Mouse (Mus musculus): ENCODE results near the gene Twf2. TPM values are rescaled to one million over a fixed set of nuclear protein-coding genes. Genes with fewer than 3 reads are reported as not detected.

Twf2 gene
- polyA plus RNA-seq, 1 experiment from 2014 or later = 49.6 TPM

DNA sequence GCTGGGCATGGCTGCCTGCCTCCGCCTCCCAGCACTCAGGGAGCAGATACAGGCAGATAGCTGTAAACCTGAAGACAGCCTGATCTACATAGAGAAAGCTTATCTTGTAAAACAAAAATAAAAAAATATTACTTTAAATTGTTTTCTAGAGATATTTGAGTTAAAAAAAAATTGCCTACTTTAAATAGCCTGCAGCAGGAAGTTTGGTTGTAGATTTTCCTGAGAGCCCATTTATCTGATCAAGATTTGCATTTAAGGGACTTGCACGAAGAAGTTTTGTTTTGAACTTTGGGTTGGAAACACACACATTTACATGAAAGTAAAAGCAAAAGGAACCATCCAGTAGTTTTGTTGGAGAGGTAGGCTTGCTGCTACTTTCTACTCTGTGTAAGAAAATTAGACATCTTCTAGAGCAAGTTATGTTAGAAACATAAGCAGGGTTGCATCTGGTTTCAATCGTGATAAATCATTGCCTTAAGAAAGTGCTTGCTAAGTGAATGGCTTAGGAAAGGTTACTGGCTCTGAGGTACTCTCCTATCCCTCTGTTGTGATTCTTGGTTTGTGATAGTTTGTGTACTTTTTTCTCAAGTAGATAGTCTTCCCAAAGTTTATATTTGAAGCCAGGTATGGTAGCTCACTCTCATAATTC, 27.2 kb upstream of the Twf2 start:
- peaks cover 47% of the 10 kb centered on the region for H3K36me3 ChIP-seq (replicated peaks; ENCODE audit: control insufficient read depth, insufficient read depth)
- no peaks in the 10 kb centered on the region for H3K9me3 ChIP-seq (ENCODE audit: control insufficient read depth, low read length)
- DNase-seq (ENCODE audit: low spot score) (no peak), ATAC-seq (ENCODE audit: low FRiP score) (no peak)
- 87% methylated on average over 3 of the region's 3 CpGs for WGBS
- no peaks in the 10 kb centered on the region for H3K27me3 ChIP-seq (ENCODE audit: control insufficient read depth, insufficient read depth, low read length)
- H3K4me2 ChIP-seq (replicated peaks) = 0 out of 2 replicates have a peak overlapping the region, but pooled peaks have one; percentile 17
- H3K4me1 ChIP-seq (replicated peaks; ENCODE audit: control insufficient read depth, insufficient read depth, low read length) = peaks cover 35% of the 10 kb centered on the region
- H3K4me3 ChIP-seq (replicated peaks; ENCODE audit: low read length) = no peak overlapping the region
- H3K27ac ChIP-seq = no peak overlapping the region
- no peak overlapping the region for H3K9ac ChIP-seq

DNA sequence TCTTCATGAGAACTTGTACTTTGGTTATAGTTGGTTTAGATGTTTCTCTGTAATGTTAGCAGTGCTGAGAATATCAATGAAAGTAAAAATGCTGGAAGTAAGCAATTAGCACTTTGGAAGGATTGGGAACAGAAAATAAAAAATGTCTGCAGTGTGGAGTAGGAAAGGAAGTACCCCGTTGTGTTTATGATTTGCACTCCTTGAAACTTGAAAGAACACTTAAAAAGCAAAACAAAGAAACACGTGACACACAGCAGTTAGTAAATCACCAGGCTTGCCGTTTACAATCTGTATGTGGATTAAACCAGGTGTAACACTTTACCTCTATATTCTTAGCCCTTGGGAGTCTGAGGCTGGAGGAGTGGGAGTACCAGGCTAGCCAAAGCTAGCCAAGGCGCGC, 26.1 kb upstream of the Twf2 start:
- H3K4me2 ChIP-seq (replicated peaks) = no peak overlapping the region
- H3K9me3 ChIP-seq (ENCODE audit: control insufficient read depth, low read length) = no peaks in the 10 kb centered on the region
- peaks cover 35% of the 10 kb centered on the region for H3K4me1 ChIP-seq (replicated peaks; ENCODE audit: control insufficient read depth, insufficient read depth, low read length)
- H3K27ac ChIP-seq = no peak overlapping the region
- DNase-seq (ENCODE audit: low spot score) (no peak), ATAC-seq (ENCODE audit: low FRiP score) (no peak)
- no peaks in the 10 kb centered on the region for H3K27me3 ChIP-seq (ENCODE audit: control insufficient read depth, insufficient read depth, low read length)
- H3K36me3 ChIP-seq (replicated peaks; ENCODE audit: control insufficient read depth, insufficient read depth) = peaks cover 58% of the 10 kb centered on the region
- 89% methylated on average over 5 of the region's 5 CpGs for WGBS
- no peak overlapping the region for H3K4me3 ChIP-seq (replicated peaks; ENCODE audit: low read length)
- H3K9ac ChIP-seq = no peak overlapping the region

DNA sequence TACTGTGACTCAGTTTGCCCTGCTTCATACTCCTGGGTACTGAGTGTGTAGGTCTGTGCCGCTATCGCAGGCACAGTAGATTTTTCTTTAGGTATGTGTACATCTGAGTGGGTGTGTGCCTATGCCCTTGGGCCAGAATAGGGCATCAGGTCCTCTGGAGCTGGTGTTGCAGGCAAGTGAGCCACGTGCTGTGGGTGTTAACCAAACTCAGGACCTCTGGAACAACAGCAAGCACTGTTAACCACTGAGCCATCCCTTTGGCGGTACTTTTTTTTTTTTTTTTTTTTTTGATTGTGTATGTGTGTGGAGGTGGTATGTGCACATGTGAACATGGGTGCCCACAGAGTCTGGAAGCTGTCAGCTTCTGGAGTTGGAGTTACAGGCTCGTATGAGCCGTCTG, 25.1 kb upstream of the Twf2 start:
- Histone ChIP-seq H3K36me3 (replicated peaks; ENCODE audit: control insufficient read depth, insufficient read depth) (peaks cover 68% of the 10 kb centered on the region), H3K27ac (no peak overlapping the region), H3K27me3 (ENCODE audit: control insufficient read depth, insufficient read depth, low read length) (no peaks in the 10 kb centered on the region), H3K4me1 (replicated peaks; ENCODE audit: control insufficient read depth, insufficient read depth, low read length) (peaks cover 27% of the 10 kb centered on the region), H3K9ac (no peak overlapping the region), H3K4me3 (replicated peaks; ENCODE audit: low read length) (no peak overlapping the region), H3K9me3 (ENCODE audit: control insufficient read depth, low read length) (no peaks in the 10 kb centered on the region), H3K4me2 (replicated peaks) (no peak overlapping the region)
- DNase-seq (ENCODE audit: low spot score) = no peak
- 89% methylated on average over 6 of the region's 6 CpGs for WGBS
- no peak for ATAC-seq (ENCODE audit: low FRiP score)

DNA sequence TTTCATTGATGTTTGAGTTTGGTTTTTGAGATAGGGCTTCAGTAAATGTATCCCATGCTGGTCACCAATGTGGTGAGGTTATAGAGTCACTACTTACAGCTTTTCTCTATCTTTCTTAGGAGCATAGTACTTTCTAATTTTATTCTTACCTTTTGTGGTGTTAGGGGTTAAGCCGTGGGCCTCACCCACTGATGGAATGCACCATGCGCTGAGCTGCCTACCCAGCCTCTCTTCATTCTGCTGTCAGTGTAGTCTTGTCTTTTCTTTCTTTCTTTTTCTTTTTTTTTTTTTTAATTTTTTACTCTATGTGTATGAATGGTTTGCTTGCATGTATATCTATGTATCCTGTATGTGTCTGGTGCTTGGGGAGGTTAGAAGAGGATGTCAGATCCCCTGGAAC, 23.5 kb upstream of the Twf2 start:
- WGBS = 94% methylated on average over 2 of the region's 2 CpGs
- H3K9ac ChIP-seq = no peak overlapping the region
- no peaks in the 10 kb centered on the region for H3K27me3 ChIP-seq (ENCODE audit: control insufficient read depth, insufficient read depth, low read length)
- DNase-seq (ENCODE audit: low spot score) = no peak
- H3K4me3 ChIP-seq (replicated peaks; ENCODE audit: low read length) = no peak overlapping the region
- no peak for ATAC-seq (ENCODE audit: low FRiP score)
- H3K4me1 ChIP-seq (replicated peaks; ENCODE audit: control insufficient read depth, insufficient read depth, low read length) = peaks cover 11% of the 10 kb centered on the region
- no peak overlapping the region for H3K27ac ChIP-seq
- H3K9me3 ChIP-seq (ENCODE audit: control insufficient read depth, low read length) = no peaks in the 10 kb centered on the region
- no peak overlapping the region for H3K4me2 ChIP-seq (replicated peaks)
- peaks cover 85% of the 10 kb centered on the region for H3K36me3 ChIP-seq (replicated peaks; ENCODE audit: control insufficient read depth, insufficient read depth)

DNA sequence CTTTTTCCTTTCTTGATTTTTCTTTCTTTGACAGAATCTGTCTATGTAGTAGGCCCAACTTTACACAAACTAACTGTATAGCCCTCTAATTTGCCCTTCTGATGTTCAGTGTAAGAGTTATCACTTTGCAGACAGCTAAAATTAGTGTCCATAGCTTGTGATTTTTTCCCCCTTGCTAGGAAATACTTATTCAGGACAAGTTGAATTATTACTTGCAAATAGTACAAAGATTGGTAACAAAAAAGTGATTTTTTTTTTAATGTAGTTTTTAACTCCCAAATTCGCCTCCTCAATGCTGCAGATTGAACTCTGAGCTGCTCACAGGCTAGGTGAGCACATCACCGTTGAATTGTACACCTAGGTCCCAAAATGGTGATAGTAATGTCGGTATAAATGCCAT, 22.9 kb upstream of the Twf2 start:
- H3K4me2 ChIP-seq (replicated peaks) = no peak overlapping the region
- H3K4me1 ChIP-seq (replicated peaks; ENCODE audit: control insufficient read depth, insufficient read depth, low read length) = peaks cover 6% of the 10 kb centered on the region; the same call in 1 of the 2 replicates
- H3K27me3 ChIP-seq (ENCODE audit: control insufficient read depth, insufficient read depth, low read length) = no peaks in the 10 kb centered on the region
- no peaks in the 10 kb centered on the region for H3K9me3 ChIP-seq (ENCODE audit: control insufficient read depth, low read length)
- H3K4me3 ChIP-seq (replicated peaks; ENCODE audit: low read length) = no peak overlapping the region
- peaks cover 90% of the 10 kb centered on the region for H3K36me3 ChIP-seq (replicated peaks; ENCODE audit: control insufficient read depth, insufficient read depth)
- H3K27ac ChIP-seq = no peak overlapping the region
- no peak for ATAC-seq (ENCODE audit: low FRiP score)
- DNase-seq (ENCODE audit: low spot score) = no peak
- no peak overlapping the region for H3K9ac ChIP-seq
- 93% methylated on average over 3 of the region's 3 CpGs for WGBS

DNA sequence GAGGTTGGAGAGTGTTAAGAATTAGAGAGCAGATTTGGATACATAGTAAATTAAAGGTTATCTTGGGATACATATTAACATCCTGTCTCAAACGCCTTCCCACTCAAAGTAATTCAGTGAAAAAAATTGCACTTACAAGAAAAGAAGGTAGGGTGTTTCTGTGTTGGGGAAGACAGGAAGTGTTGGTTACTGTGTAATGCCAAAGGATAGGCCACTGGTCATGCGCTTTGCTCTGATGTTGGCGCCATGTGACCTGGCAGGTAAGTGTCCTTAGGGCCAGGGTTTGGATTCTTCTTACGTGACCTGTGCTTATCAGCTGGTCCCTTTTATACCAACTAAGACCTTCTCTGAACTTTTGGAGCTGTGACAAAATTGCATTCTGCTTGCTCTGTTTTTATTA, 20.8 kb upstream of the Twf2 start:
- WGBS = 96% methylated on average over 4 of the region's 4 CpGs
- Histone ChIP-seq H3K36me3 (replicated peaks; ENCODE audit: control insufficient read depth, insufficient read depth) (peaks cover 99% of the 10 kb centered on the region), H3K4me2 (replicated peaks) (no peak overlapping the region), H3K4me1 (replicated peaks; ENCODE audit: control insufficient read depth, insufficient read depth, low read length) (no peaks in the 10 kb centered on the region), H3K4me3 (replicated peaks; ENCODE audit: low read length) (no peak overlapping the region), H3K9me3 (ENCODE audit: control insufficient read depth, low read length) (no peaks in the 10 kb centered on the region), H3K9ac (no peak overlapping the region), H3K27ac (no peak overlapping the region), H3K27me3 (ENCODE audit: control insufficient read depth, insufficient read depth, low read length) (no peaks in the 10 kb centered on the region)
- no peak for ATAC-seq (ENCODE audit: low FRiP score)
- no peak for DNase-seq (ENCODE audit: low spot score)

DNA sequence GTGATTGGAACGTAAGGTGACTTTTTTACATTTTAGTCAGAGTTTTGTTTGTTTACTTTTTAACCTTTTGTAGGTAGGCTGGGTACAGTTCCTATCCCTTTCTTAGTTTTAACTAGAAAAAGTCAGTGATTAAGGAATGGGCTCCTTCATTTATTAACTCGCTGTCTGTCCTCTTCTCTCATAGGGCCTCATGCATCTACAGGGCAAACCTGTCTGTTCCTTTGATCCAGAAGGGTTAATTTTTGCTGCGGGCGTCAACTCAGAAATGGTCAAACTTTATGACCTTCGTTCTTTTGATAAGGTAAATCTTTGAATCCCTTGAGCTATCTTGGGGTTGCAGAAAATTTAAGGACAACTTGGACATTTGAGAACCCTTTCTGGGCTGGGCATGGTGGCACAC, 18.9 kb upstream of the Twf2 start:
- no peak overlapping the region for H3K27ac ChIP-seq
- DNase-seq (ENCODE audit: low spot score) (no peak), ATAC-seq (ENCODE audit: low FRiP score) (no peak)
- H3K4me1 ChIP-seq (replicated peaks; ENCODE audit: control insufficient read depth, insufficient read depth, low read length) = no peaks in the 10 kb centered on the region
- H3K36me3 ChIP-seq (replicated peaks; ENCODE audit: control insufficient read depth, insufficient read depth) = peaks cover 99% of the 10 kb centered on the region
- 95% methylated on average over 5 of the region's 5 CpGs for WGBS
- H3K4me2 ChIP-seq (replicated peaks) = no peak overlapping the region
- H3K9me3 ChIP-seq (ENCODE audit: control insufficient read depth, low read length) = no peaks in the 10 kb centered on the region
- H3K4me3 ChIP-seq (replicated peaks; ENCODE audit: low read length) = no peak overlapping the region
- H3K27me3 ChIP-seq (ENCODE audit: control insufficient read depth, insufficient read depth, low read length) = no peaks in the 10 kb centered on the region
- no peak overlapping the region for H3K9ac ChIP-seq

DNA sequence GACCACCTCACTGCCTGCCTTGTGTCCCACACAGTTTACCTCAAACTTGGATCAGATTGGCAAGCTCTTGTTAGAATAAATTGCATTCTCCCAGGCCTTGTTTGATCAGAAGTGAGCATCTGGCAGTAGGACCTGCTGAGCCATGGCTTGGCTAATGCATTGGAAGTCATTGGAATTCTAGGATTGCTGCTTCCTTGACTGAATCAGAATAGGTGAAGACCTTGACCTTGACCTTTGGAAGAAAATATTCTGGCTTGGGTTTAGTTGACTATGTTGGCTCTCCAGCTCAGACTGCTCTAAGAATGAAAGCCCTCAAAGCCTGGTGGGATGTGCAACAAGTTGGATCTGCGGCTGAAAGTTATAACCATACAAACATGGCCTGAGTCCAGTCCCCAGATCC, 11.6 kb upstream of the Twf2 start:
- no peak for ATAC-seq (ENCODE audit: low FRiP score)
- Histone ChIP-seq H3K27ac (no peak overlapping the region), H3K9ac (no peak overlapping the region), H3K4me1 (replicated peaks; ENCODE audit: control insufficient read depth, insufficient read depth, low read length) (peaks cover 14% of the 10 kb centered on the region; the same call in 1 of the 2 replicates), H3K27me3 (ENCODE audit: control insufficient read depth, insufficient read depth, low read length) (no peaks in the 10 kb centered on the region), H3K4me3 (replicated peaks; ENCODE audit: low read length) (no peak overlapping the region), H3K4me2 (replicated peaks) (no peak overlapping the region), H3K9me3 (ENCODE audit: control insufficient read depth, low read length) (no peaks in the 10 kb centered on the region), H3K36me3 (replicated peaks; ENCODE audit: control insufficient read depth, insufficient read depth) (peaks cover 70% of the 10 kb centered on the region)
- DNase-seq (ENCODE audit: low spot score) = no peak
- WGBS = 100% methylated on average over 1 of the region's 1 CpGs

DNA sequence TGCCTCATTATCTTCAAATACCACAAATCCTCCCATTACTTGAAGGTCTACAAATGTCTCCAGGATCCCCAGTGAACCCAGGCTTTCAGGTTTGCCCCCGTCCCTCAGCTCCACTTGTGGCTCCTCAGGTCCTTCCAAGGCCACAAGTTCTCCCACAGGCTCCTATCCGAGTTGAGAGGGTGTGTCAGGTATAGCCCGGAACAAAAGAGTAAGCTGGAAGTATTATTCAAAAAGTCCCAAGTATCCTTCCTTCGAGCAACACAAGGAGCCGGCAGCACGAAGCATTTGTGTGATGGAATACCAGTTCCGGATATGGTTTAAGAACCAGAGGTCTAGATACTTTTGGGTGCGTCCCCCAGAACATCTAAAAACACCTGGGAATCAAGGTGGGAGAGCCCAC, 10.9 kb upstream of the Twf2 start:
- H3K4me2 ChIP-seq (replicated peaks) = no peak overlapping the region
- peaks cover 64% of the 10 kb centered on the region for H3K36me3 ChIP-seq (replicated peaks; ENCODE audit: control insufficient read depth, insufficient read depth)
- ATAC-seq (ENCODE audit: low FRiP score) = no peak
- H3K27me3 ChIP-seq (ENCODE audit: control insufficient read depth, insufficient read depth, low read length) = no peaks in the 10 kb centered on the region
- H3K9ac ChIP-seq = no peak overlapping the region
- H3K4me3 ChIP-seq (replicated peaks; ENCODE audit: low read length) = no peak overlapping the region
- no peak overlapping the region for H3K27ac ChIP-seq
- DNase-seq (ENCODE audit: low spot score) = no peak
- H3K4me1 ChIP-seq (replicated peaks; ENCODE audit: control insufficient read depth, insufficient read depth, low read length) = peaks cover 14% of the 10 kb centered on the region; the same call in 1 of the 2 replicates
- 94% methylated on average over 8 of the region's 8 CpGs for WGBS
- no peaks in the 10 kb centered on the region for H3K9me3 ChIP-seq (ENCODE audit: control insufficient read depth, low read length)

DNA sequence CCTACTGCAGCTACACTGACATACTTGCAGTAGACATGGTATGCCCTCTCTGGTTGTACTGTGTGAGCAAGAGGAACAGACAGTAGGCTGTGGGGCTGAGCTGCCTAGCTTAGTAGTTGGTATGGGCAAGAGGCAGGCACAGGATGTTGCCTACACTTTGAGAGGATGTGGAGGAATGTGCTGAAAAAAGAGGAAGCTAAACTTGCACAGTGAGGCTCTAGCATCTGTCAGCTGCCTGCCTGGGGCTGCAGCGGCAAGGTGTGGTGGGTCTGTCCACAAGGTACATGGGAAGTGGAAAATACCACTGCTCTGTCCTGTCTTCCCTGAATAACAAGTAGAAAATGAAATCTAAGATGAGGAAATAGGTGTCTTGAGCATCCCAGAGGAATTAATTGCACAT, 9.9 kb upstream of the Twf2 start:
- ATAC-seq (ENCODE audit: low FRiP score) = no peak
- WGBS = 96% methylated on average over 1 of the region's 1 CpGs

More for the DNA sequence above, 9.9 kb upstream of the Twf2 start:
- H3K4me2 ChIP-seq (replicated peaks) = no peak overlapping the region
- no peaks in the 10 kb centered on the region for H3K9me3 ChIP-seq (ENCODE audit: control insufficient read depth, low read length)
- H3K27me3 ChIP-seq (ENCODE audit: control insufficient read depth, insufficient read depth, low read length) = no peaks in the 10 kb centered on the region
- no peak overlapping the region for H3K27ac ChIP-seq
- H3K4me3 ChIP-seq (replicated peaks; ENCODE audit: low read length) = no peak overlapping the region
- peaks cover 54% of the 10 kb centered on the region for H3K36me3 ChIP-seq (replicated peaks; ENCODE audit: control insufficient read depth, insufficient read depth)
- no peak overlapping the region for H3K9ac ChIP-seq
- no peak for DNase-seq (ENCODE audit: low spot score)
- peaks cover 14% of the 10 kb centered on the region; the same call in 1 of the 2 replicates for H3K4me1 ChIP-seq (replicated peaks; ENCODE audit: control insufficient read depth, insufficient read depth, low read length)
